Mouse (Mus musculus) megakaryocyte, embryonic 14.5 days (primary cell): ENCODE measurements around the gene Prtg. TPM values are rescaled to one million over a fixed set of nuclear protein-coding genes. Genes with fewer than 3 reads are reported as not detected.

Source experiments
- H3K27me3 ChIP-seq: replicated peaks from 2 replicates; pipeline ENCODE3; 2012; ENCODE audit warnings: inconsistent platforms
- H3K36me3 ChIP-seq: replicated peaks from 2 replicates; pipeline ENCODE3; 2012; ENCODE audit warnings: low read length, inconsistent platforms, mixed read lengths
- H3K4me1 ChIP-seq: 2 replicates; pipeline ENCODE4 v1.6.1; 2012; ENCODE audit warnings: inconsistent platforms
- H3K4me3 ChIP-seq: replicated peaks from 2 replicates; pipeline ENCODE3; 2012; ENCODE audit warnings: moderate library complexity, mild to moderate bottlenecking, inconsistent platforms
- H3K9me3 ChIP-seq: 2 replicates; pipeline ENCODE4 v1.6.1; 2012; ENCODE audit warnings: inconsistent platforms
- FLI1 ChIP-seq: IDR thresholded peaks from 2 replicates; pipeline ENCODE4 v1.6.1; 2012; ENCODE audit warnings: low read length, inconsistent platforms, mixed read lengths
- GATA1 ChIP-seq: IDR thresholded peaks from 3 replicates; pipeline ENCODE4 v1.6.1; 2012; ENCODE audit warnings: mixed read lengths, low read length, inconsistent platforms, borderline replicate concordance
- polyA plus RNA-seq: library from polyadenylated mRNA; stranded (reverse); fragments of >175 nt; gene quantifications from 2 replicates; pipeline ENCODE4 v1.2.3, GENCODE M21; 2012; ENCODE audit warnings: low replicate concordance; ENCODE audit not compliant: insufficient read depth

Prtg gene
- polyA plus RNA-seq, 1 experiment: not detected

DNA sequence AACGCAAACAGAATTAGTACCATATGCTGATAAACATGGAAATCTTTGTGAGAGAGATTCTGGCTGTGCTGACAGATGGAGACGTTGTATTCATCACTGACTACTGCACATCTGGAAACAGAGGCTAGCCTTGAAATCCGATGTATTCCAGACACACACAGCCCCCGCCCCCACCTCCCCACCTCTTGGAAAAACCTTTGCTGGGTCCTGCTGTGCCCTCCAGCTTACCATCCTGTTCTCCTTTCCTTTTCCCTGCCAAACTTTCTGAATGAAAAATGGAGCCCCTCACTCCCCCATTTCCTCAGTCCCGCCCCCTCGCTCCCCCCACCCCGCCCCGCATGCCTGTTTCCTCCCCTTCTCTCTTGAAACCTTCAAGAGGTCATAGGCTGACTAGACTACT lies 24.6 kb upstream of the Prtg start:
- no peaks in the 10 kb centered on the region for H3K36me3 ChIP-seq
- H3K4me1 ChIP-seq: peaks cover 15% of the 10 kb centered on the region
- TF ChIP-seq GATA1 (no peak), FLI1 (no peak)
- H3K27me3 ChIP-seq: peaks cover 44% of the 10 kb centered on the region
- H3K4me3 ChIP-seq: no peak overlapping the region
- peaks cover 3% of the 10 kb centered on the region for H3K9me3 ChIP-seq

DNA sequence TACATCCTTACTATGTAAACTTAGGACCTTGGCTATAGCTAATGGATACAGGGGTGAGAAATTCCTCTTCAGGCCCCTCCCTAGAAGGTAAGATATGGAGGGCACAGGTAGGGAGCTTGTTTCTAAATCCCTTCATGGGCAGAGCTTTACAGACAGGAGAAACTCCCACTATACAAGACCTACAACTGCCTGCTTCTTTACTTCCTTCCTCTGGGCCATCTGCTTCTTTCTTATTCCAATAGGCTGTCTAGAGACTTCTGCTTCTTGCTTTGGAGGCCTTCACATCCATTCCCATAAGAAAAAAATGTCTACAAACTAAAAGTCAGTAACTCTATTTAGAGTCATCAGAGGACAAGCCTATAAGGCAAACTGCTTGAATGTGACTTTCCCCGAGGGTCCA lies 18.9 kb upstream of the Prtg start:
- H3K27me3 ChIP-seq: peaks cover 27% of the 10 kb centered on the region
- no peaks in the 10 kb centered on the region for H3K9me3 ChIP-seq
- no peak overlapping the region for H3K4me3 ChIP-seq
- TF ChIP-seq FLI1 (no peak), GATA1 (no peak)
- no peaks in the 10 kb centered on the region for H3K36me3 ChIP-seq
- peaks cover 15% of the 10 kb centered on the region for H3K4me1 ChIP-seq

DNA sequence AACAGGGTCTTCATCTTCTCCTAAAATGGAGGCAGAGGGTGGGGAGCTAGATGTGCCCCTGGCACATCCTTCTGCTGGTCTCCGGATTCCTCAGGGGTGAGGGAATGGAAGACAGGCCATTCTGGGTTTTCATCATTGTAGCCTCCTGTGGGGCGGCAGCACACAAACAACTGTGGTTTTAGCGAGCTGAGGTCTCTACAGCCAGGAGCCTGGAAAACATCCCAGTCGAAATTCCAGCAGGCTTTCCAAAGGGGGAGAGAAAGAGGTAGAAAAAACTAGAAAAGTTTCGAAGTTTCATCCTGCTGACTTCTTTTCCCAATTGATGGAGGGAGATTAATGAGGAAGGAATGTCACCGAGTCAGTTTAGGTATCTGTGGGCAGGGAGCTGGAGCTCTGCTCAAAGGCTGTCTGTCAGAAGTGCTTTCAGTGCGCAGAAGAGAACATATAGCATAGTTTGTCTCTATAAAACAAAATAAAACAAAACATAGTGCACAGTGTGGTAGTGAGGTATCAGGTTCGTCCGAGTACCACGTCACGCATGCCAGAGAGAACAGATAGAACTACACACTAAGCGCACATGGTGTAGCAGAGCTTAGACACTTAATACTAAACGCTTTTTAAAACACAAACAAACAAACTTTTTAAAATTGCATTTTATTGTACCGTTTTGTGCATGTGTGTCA lies 16.0 kb upstream of the Prtg start:
- peaks cover 19% of the 10 kb centered on the region for H3K27me3 ChIP-seq
- H3K4me3 ChIP-seq: no peak overlapping the region
- peaks cover 15% of the 10 kb centered on the region for H3K4me1 ChIP-seq
- no peaks in the 10 kb centered on the region for H3K9me3 ChIP-seq
- TF ChIP-seq FLI1: no peak
- no peak for TF ChIP-seq GATA1
- no peaks in the 10 kb centered on the region for H3K36me3 ChIP-seq

DNA sequence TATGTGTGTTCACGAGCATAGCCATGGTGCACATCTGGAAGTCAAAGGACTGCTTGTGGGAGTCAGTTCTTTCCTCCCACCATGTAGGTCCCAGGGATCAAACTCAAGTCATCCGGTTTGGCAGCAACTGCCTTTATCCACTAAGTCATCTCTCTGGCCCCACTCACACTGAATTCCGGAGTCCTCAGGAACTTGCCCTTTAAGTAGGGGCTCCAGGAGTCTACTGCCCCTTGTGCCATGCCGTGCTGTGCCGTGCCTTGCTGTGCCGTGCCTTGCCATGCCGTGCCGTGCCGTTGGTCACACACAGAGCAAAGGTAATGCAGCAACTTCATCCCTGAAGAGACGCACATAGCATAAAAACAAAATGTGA lies 15.5 kb upstream of the Prtg start:
- no peak for TF ChIP-seq FLI1
- Histone ChIP-seq H3K27me3 (peaks cover 19% of the 10 kb centered on the region), H3K9me3 (no peaks in the 10 kb centered on the region), H3K4me1 (peaks cover 15% of the 10 kb centered on the region), H3K4me3 (peak overlapping the region; percentile 42), H3K36me3 (no peaks in the 10 kb centered on the region)

DNA sequence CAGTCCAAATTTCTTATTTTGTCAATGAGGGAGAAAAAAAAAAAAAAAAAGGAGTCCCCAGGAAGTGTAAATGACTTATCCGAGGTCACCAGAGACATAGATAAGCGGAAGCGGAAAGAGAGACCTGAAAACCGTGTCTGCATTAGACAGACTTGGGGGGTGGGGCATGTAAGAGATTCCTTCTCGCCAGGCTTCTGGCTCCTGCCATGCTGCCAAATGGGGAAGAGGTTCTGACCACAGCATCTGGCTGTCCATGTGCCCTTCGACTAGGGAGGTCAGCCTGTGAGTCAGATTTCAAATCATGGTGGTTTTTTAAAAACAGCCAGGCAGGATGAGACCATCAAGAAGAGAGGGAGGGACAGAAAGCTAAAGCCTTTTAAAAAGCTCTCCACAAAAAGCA lies 15.0 kb upstream of the Prtg start:
- no peak for TF ChIP-seq FLI1
- TF ChIP-seq GATA1: no peak
- Histone ChIP-seq H3K4me1 (peaks cover 15% of the 10 kb centered on the region), H3K4me3 (no peak overlapping the region), H3K36me3 (no peaks in the 10 kb centered on the region), H3K9me3 (no peaks in the 10 kb centered on the region), H3K27me3 (peaks cover 19% of the 10 kb centered on the region)

DNA sequence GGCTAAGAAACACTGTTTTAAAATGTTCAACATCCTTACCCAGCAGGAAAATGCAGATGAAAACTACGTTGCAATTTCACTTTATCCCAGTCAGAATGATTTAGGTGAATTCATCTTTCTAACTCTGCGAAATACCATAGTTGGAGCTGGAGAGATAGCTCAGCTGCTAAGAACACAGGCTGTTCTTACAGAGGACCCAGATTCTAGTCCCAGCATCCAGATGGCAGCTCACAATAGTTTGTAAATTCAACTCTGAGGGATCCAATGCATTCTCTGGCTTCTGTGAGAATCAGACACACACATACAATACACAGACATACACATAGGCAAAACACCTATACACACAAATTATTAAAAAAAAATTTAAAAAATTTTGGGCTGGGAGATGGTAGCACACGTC lies 11.4 kb upstream of the Prtg start:
- H3K4me3 ChIP-seq: no peak overlapping the region
- peaks cover 15% of the 10 kb centered on the region for H3K4me1 ChIP-seq
- no peaks in the 10 kb centered on the region for H3K9me3 ChIP-seq
- no peak for TF ChIP-seq FLI1
- no peak for TF ChIP-seq GATA1
- H3K36me3 ChIP-seq: no peaks in the 10 kb centered on the region
- H3K27me3 ChIP-seq: peaks cover 15% of the 10 kb centered on the region

DNA sequence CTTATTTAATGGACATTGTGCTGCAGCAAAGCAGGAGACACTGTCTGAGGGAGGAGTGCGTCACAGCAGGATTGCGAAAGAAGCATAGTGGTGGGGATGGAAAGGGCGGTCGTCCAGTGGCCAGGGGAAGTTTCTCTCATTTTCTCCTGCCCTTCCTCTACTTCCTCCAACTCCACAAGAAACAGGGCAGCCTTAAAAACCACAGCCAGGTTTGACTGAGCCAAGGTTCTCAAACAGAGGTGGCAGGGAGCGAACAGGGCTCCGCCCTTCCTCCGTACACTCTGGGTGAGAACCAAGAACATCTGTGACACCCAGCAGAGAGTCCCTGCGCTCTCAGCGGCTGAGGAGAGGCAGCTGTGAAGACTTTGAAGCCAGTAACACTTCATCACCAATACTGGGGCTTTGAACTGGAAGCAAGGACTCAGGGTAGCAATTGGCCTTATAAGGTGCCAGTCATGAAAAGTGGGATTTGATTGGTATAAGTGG lies 9.5 kb upstream of the Prtg start:
- peaks cover 10% of the 10 kb centered on the region for H3K27me3 ChIP-seq
- peak overlapping the region; percentile 75 for H3K4me3 ChIP-seq
- no peaks in the 10 kb centered on the region for H3K9me3 ChIP-seq
- TF ChIP-seq GATA1 (no peak), FLI1 (no peak)
- H3K36me3 ChIP-seq: no peaks in the 10 kb centered on the region
- peaks cover 9% of the 10 kb centered on the region for H3K4me1 ChIP-seq

DNA sequence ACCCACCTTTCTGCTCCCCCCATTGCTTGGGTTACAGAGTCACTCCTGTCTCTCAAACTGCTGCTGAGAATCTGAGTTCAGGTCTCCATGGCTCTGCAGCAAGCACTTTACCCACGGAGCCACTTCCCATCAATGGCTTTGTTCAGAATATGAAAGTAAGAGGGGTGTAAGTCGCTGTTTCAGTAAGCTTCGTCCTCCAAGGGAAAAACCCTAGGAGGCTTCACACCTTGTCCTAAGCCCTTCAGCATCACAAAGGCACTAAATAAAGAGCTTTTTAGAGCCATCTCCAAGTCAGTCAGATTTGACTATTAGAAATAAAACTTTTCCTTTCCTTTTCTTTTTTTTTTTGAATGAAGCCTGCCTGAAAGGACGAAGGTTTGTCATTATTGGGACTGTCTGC lies 3.4 kb upstream of the Prtg start:
- no peaks in the 10 kb centered on the region for H3K36me3 ChIP-seq
- H3K4me1 ChIP-seq: peaks cover 17% of the 10 kb centered on the region
- no peak for TF ChIP-seq GATA1
- TF ChIP-seq FLI1: no peak
- no peak overlapping the region for H3K4me3 ChIP-seq
- peaks cover 53% of the 10 kb centered on the region for H3K27me3 ChIP-seq
- H3K9me3 ChIP-seq: no peaks in the 10 kb centered on the region; the same call in 1 of the 2 replicates

DNA sequence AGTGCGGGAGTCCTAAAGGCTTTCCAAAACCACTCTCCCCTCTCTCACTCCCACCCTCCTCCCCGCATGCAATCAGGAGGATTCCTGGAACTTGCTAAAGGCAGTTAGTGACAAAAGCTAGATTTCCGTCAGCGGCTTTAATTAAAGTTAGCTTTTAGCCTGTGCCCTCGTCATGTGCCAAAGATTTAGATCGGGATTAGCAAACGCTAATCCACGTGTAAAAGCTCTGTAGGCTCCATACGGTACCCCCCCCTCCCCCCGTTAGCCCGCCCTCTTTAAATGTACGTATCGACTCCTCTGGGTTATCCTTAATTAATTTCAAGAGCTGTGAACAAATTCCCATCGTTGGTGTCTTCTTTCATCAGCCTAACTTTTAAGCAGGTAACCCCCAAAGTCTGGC lies 528 bp upstream of the Prtg start:
- peaks cover 12% of the 10 kb centered on the region for H3K4me1 ChIP-seq
- no peaks in the 10 kb centered on the region; the same call in 1 of the 2 replicates for H3K9me3 ChIP-seq
- no peak overlapping the region for H3K4me3 ChIP-seq
- H3K36me3 ChIP-seq: no peaks in the 10 kb centered on the region
- peaks cover 71% of the 10 kb centered on the region for H3K27me3 ChIP-seq
- no peak for TF ChIP-seq FLI1

DNA sequence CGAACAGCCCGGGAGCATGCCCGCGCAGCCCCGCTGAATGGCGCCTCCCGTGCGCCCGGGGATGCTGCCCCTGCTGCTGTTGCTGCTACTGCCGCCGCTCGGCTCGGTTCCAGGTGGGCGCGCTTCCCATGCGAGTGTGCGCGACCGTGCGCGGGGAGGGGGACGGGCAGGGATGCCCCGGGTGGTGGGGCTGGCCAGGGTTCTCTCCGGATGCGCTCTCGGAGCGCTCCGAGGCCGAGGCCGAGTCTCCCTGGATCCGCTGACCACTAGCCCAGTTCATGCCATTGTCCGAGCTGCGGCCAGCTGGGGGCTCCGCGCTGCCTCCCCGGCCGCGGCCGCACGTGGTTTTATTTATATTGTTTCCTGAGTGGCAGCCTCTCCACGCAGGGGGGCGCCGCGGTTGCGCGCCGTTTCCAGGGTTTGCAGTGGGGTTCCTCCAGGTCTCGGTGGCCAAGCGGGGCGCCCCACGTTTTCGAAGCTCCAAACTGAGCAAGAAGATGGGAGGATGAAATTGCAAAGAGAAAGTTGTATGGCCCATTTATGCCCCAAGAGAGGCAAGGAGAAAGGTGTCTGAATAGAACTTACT lies 839 bp downstream of the Prtg start:
- Histone ChIP-seq H3K9me3 (no peaks in the 10 kb centered on the region; the same call in 1 of the 2 replicates), H3K27me3 (peaks cover 71% of the 10 kb centered on the region), H3K4me3 (peak overlapping the region; percentile 91), H3K4me1 (peaks cover 13% of the 10 kb centered on the region), H3K36me3 (no peaks in the 10 kb centered on the region)
- TF ChIP-seq GATA1: no peak
- no peak for TF ChIP-seq FLI1

DNA sequence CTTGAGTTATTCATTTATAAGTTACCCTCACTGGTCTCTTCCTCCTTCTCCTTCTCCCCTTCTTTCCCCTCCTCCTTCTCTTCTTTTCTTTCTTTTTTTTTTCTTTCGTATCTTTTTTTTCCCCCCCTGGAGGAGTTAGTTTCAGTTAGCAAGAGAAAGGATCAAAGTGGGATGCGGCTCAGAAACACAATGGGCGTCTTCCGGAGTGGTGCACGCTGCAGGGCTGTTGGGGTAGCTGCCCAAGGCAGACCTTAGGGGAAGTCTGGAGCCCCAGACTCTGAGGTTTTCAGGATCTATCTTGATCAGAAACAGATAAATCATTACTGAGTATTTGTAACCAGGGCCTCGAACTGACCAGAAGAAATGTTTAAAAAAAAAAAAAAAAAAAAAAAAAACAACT lies 1.5 kb downstream of the Prtg start:
- H3K4me3 ChIP-seq: peak overlapping the region; percentile 91

More for the DNA sequence above, 1.5 kb downstream of the Prtg start:
- H3K9me3 ChIP-seq: no peaks in the 10 kb centered on the region; the same call in 1 of the 2 replicates
- no peak for TF ChIP-seq GATA1
- TF ChIP-seq FLI1: no peak
- peaks cover 69% of the 10 kb centered on the region for H3K27me3 ChIP-seq
- H3K36me3 ChIP-seq: no peaks in the 10 kb centered on the region
- peaks cover 17% of the 10 kb centered on the region for H3K4me1 ChIP-seq
